Mouse (Mus musculus): ENCODE data around the gene Sergef. TPM values are rescaled to one million over a fixed set of nuclear protein-coding genes. Genes with fewer than 3 reads are reported as not detected.
"Not testable (repeated sequence)": the region's sequence is repeated elsewhere in the genome, so short reads cannot be mapped to it uniquely, and the experiment has no call there.

The Sergef gene
- polyA plus RNA-seq, 1 experiment from 2014 or later: 11.4 TPM

DNA sequence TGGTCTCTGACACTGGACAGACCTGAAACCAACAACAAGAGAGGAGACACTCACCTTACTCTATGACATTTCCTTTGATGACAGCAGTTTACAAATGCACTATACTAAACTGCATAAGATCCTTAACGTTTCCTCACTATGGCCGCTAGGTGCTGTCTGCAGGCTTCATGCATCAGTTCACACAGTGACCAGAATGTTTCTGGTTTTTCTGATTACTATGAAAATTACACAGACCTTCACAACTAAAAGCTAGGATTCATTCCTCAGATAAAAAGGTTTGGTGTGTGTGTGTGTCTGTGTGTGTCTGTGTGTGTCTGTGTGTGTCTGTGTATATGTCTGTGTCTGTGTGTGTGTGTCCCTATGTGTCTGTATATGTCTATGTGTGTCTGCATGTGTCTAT lies 63.7 kb downstream of the Sergef start:
- no peak for ATAC-seq (replicated peaks; ENCODE audit: extremely low read depth, insufficient read depth, low FRiP score)
- no peak overlapping the region for H3K4me2 ChIP-seq (ENCODE audit: low read depth, low read length)
- no peak overlapping the region for H3K4me3 ChIP-seq (ENCODE audit: low read length)
- no peaks in the 10 kb centered on the region for H3K9me3 ChIP-seq (replicated peaks; ENCODE audit: control insufficient read depth, low read length)
- H3K27ac ChIP-seq (ENCODE audit: low read length): no peak overlapping the region
- H3K36me3 ChIP-seq (ENCODE audit: control insufficient read depth, insufficient read depth): no peaks in the 10 kb centered on the region
- WGBS: 86% methylated on average over 2 of the region's 2 CpGs
- H3K27me3 ChIP-seq (ENCODE audit: control insufficient read depth, insufficient read depth, low read length): no peaks in the 10 kb centered on the region
- H3K4me1 ChIP-seq (ENCODE audit: control insufficient read depth, insufficient read depth, low read length): no peaks in the 10 kb centered on the region
- H3K9ac ChIP-seq (ENCODE audit: low read length): no peak overlapping the region

DNA sequence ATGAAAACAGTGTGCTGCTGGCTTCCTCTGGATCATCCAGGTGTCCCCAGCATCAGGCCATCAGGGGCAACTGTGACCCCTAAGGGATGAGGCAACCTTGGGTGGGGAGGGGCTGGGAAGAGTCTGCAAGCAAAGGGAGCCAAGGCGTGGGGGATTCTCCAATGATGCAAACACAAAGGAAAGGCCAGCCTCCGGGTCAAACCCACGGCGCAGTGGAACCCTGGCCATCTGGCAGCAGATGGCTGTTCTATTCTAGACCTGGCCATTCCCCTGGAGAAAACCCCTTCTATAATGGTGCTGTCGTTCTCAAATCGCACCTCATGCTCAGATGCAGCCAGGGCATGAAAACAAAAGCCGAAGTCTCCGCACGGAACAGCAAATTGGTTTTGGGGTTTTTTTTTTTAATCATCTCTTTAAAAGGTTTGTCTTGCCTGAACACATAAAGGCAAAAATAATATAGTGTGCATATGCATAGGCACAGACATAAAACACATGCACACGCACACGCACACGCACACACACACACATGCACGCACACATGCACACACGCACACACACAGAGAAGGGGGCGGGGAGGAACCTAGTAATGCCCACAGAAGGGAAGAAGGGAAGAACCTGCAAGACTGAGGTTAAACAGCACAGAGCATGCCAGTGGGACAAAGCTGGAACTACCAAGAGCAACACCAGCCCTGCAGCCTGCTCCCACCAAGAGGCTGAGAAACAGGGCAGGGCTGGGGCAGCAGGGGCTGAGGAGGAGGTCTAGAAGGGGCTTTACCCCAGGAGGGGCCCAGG lies 66.6 kb downstream of the Sergef start:
- WGBS: 81% methylated on average over 15 of the region's 15 CpGs
- ATAC-seq (replicated peaks; ENCODE audit: extremely low read depth, insufficient read depth, low FRiP score): no peak
- no peaks in the 10 kb centered on the region for H3K27me3 ChIP-seq (ENCODE audit: control insufficient read depth, insufficient read depth, low read length)
- no peaks in the 10 kb centered on the region for H3K36me3 ChIP-seq (ENCODE audit: control insufficient read depth, insufficient read depth)
- H3K4me3 ChIP-seq (ENCODE audit: low read length): no peak overlapping the region
- H3K9me3 ChIP-seq (replicated peaks; ENCODE audit: control insufficient read depth, low read length): no peaks in the 10 kb centered on the region
- H3K27ac ChIP-seq (ENCODE audit: low read length): no peak overlapping the region
- no peak overlapping the region for H3K4me2 ChIP-seq (ENCODE audit: low read depth, low read length)
- no peak overlapping the region for H3K9ac ChIP-seq (ENCODE audit: low read length)
- H3K4me1 ChIP-seq (ENCODE audit: control insufficient read depth, insufficient read depth, low read length): no peaks in the 10 kb centered on the region

DNA sequence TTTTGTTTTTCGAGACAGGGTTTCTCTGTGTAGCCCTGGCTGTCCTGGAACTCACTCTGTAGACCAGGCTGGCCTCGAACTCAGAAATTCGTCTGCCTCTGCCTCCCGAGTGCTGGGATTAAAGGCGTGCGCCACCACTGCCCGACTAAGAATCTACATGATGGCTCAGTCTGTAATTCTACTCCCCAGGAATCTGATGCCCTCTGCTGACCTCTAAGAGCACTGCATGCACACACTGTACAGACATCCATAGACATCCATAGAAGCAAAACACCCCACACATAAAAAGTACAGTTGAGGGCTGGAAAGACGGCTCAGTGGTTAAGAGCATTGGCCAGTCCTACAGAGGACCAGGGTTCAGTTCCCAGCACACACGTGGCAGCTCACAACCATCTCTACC lies 70.1 kb downstream of the Sergef start:
- H3K27me3 ChIP-seq (ENCODE audit: control insufficient read depth, insufficient read depth, low read length); H3K4me3 ChIP-seq (ENCODE audit: low read length); H3K36me3 ChIP-seq (ENCODE audit: control insufficient read depth, insufficient read depth); H3K4me1 ChIP-seq (ENCODE audit: control insufficient read depth, insufficient read depth, low read length); H3K27ac ChIP-seq (ENCODE audit: low read length); ATAC-seq (replicated peaks; ENCODE audit: extremely low read depth, insufficient read depth, low FRiP score); H3K4me2 ChIP-seq (ENCODE audit: low read depth, low read length); H3K9ac ChIP-seq (ENCODE audit: low read length); H3K9me3 ChIP-seq (replicated peaks; ENCODE audit: control insufficient read depth, low read length): not testable (repeated sequence)
- 66% methylated on average over 9 of the region's 9 CpGs for whole genome bisulfite sequencing

DNA sequence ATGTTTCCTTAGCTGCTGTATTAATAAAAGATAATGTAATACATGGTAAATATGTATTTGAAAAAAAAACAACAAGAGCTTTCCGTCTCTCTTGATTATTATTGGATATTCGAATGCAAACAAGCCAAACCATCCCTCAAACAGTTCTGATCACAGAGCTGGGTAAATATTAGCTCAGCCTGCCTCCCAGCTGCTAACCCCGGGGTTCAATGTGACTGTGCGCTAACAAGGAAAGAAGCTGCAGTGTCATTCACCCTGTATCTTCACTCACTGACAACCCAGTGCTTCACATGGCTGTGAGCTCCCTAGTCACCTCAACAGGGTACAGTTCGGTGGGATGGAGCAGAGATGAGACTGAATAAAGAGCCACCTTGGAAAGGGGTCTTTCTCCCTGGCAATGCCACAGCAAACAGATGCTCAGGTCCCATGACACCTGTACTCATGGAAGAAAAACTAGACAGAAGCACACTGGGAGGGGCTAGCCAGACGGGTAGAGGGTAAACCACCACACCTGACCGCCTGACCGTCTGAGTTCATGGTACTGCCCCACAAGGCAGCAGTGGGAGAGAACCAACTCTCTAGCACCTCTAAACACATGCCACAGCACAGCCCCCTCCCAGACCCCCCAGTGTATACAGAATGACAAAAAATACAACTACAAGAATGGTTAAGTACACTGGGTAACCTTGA lies 73.1 kb downstream of the Sergef start:
- Histone ChIP-seq H3K27me3 (ENCODE audit: control insufficient read depth, insufficient read depth, low read length) (no peaks in the 10 kb centered on the region), H3K4me2 (ENCODE audit: low read depth, low read length) (no peak overlapping the region), H3K9ac (ENCODE audit: low read length) (no peak overlapping the region), H3K4me1 (ENCODE audit: control insufficient read depth, insufficient read depth, low read length) (no peaks in the 10 kb centered on the region), H3K4me3 (ENCODE audit: low read length) (no peak overlapping the region), H3K9me3 (replicated peaks; ENCODE audit: control insufficient read depth, low read length) (peaks cover 3% of the 10 kb centered on the region), H3K27ac (ENCODE audit: low read length) (no peak overlapping the region), H3K36me3 (ENCODE audit: control insufficient read depth, insufficient read depth) (no peaks in the 10 kb centered on the region)
- no peak for ATAC-seq (replicated peaks; ENCODE audit: extremely low read depth, insufficient read depth, low FRiP score)
- WGBS: 87% methylated on average over 8 of the region's 8 CpGs

DNA sequence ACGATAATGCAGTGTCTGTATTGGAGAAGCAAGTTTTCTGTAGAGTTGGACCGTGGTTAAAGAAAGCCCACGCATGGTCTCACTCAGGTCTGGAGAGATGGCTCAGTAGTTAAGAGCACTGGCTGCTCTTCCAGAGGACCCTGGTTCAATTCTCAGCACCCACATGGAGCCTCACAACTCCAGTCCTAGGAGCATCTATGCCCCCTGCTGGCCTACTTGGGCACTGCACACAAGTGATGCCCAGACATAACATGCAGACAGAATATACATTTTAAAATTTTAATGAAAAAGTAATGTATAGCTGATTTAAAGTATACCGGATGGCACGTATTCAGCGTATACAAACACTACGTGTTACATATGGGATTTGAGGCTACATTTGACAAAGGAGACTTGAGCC lies 74.2 kb downstream of the Sergef start:
- H3K4me2 ChIP-seq (ENCODE audit: low read depth, low read length): no peak overlapping the region
- no peak for ATAC-seq (replicated peaks; ENCODE audit: extremely low read depth, insufficient read depth, low FRiP score)
- H3K9me3 ChIP-seq (replicated peaks; ENCODE audit: control insufficient read depth, low read length): peaks cover 3% of the 10 kb centered on the region
- WGBS: 95% methylated on average over 7 of the region's 7 CpGs
- H3K27me3 ChIP-seq (ENCODE audit: control insufficient read depth, insufficient read depth, low read length): no peaks in the 10 kb centered on the region
- H3K4me1 ChIP-seq (ENCODE audit: control insufficient read depth, insufficient read depth, low read length): no peaks in the 10 kb centered on the region
- H3K27ac ChIP-seq (ENCODE audit: low read length): no peak overlapping the region
- no peak overlapping the region for H3K9ac ChIP-seq (ENCODE audit: low read length)
- H3K4me3 ChIP-seq (ENCODE audit: low read length): no peak overlapping the region
- no peaks in the 10 kb centered on the region for H3K36me3 ChIP-seq (ENCODE audit: control insufficient read depth, insufficient read depth)

DNA sequence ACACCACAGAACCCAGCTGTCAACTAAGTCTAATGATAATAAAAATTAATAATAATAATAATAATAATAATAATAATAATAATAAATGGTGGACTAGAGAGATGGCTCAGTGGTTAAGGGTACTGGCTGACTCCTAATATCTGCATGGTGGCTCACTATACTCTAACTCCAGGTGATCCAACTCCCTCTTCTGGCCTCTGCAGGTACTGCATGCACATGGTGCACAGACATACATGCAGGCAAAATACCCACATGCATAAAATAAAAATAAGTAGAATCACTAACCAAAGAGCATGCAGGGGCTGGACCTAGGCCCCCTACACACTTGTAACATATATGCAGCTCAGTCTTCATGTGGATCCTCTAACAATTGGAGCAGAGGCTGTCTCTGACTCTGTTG lies 75.8 kb downstream of the Sergef start:
- H3K4me3 ChIP-seq (ENCODE audit: low read length): no peak overlapping the region
- peaks cover 3% of the 10 kb centered on the region for H3K9me3 ChIP-seq (replicated peaks; ENCODE audit: control insufficient read depth, low read length)
- no peaks in the 10 kb centered on the region for H3K27me3 ChIP-seq (ENCODE audit: control insufficient read depth, insufficient read depth, low read length)
- H3K36me3 ChIP-seq (ENCODE audit: control insufficient read depth, insufficient read depth): no peaks in the 10 kb centered on the region
- ATAC-seq (replicated peaks; ENCODE audit: extremely low read depth, insufficient read depth, low FRiP score): no peak
- H3K27ac ChIP-seq (ENCODE audit: low read length): no peak overlapping the region
- no peak overlapping the region for H3K4me2 ChIP-seq (ENCODE audit: low read depth, low read length)
- peaks cover 6% of the 10 kb centered on the region for H3K4me1 ChIP-seq (ENCODE audit: control insufficient read depth, insufficient read depth, low read length)
- H3K9ac ChIP-seq (ENCODE audit: low read length): no peak overlapping the region

DNA sequence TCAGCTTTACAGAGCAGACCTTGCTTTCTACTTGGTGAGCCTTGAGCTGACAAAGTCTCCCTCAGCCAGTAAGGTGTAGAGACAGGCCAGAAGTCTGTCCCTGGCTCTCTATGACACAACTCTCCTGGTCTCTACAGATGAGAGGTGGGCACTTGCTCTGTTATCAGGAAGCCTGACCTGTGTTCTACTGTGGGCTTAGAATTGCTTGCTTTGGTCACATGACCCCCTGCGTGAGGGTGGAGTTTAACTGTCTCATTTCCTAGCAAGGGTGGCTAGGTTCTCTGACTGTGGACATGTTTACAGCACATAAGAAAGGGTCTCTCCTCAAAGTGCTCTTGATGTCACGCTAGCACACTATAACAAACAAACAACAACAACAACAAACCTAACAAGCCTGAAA lies 79.5 kb downstream of the Sergef start:
- no peak for ATAC-seq (replicated peaks; ENCODE audit: extremely low read depth, insufficient read depth, low FRiP score)
- no peak overlapping the region for H3K9ac ChIP-seq (ENCODE audit: low read length)
- H3K4me1 ChIP-seq (ENCODE audit: control insufficient read depth, insufficient read depth, low read length): peaks cover 6% of the 10 kb centered on the region
- H3K4me3 ChIP-seq (ENCODE audit: low read length): no peak overlapping the region
- no peaks in the 10 kb centered on the region for H3K9me3 ChIP-seq (replicated peaks; ENCODE audit: control insufficient read depth, low read length)
- no peaks in the 10 kb centered on the region for H3K27me3 ChIP-seq (ENCODE audit: control insufficient read depth, insufficient read depth, low read length)
- no peaks in the 10 kb centered on the region for H3K36me3 ChIP-seq (ENCODE audit: control insufficient read depth, insufficient read depth)
- WGBS: 91% methylated on average over 2 of the region's 2 CpGs
- no peak overlapping the region for H3K27ac ChIP-seq (ENCODE audit: low read length)
- no peak overlapping the region for H3K4me2 ChIP-seq (ENCODE audit: low read depth, low read length)

DNA sequence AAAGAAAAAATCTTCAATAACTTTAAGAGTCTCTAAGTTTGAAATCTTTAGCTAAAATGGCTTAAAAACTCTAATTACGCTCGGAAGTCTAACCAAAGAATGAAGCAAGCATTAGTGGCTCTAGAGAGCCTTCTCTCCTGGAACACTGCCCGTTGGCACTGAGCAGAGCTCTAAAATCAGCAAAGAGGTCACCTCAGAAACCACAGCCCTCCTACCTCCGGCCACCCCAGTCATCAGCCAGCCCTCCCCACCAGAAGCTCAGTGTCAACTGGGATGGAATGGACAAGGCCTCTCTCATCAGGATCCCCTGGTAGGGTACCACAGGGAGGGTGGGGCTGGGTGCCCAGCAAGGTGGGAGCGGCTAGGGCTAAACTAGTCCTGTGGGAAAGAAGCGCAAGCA lies 80.0 kb downstream of the Sergef start:
- no peaks in the 10 kb centered on the region for H3K36me3 ChIP-seq (ENCODE audit: control insufficient read depth, insufficient read depth)
- no peak overlapping the region for H3K9ac ChIP-seq (ENCODE audit: low read length)
- H3K27me3 ChIP-seq (ENCODE audit: control insufficient read depth, insufficient read depth, low read length): no peaks in the 10 kb centered on the region
- H3K4me3 ChIP-seq (ENCODE audit: low read length): no peak overlapping the region
- no peak overlapping the region for H3K4me2 ChIP-seq (ENCODE audit: low read depth, low read length)
- peaks cover 6% of the 10 kb centered on the region for H3K4me1 ChIP-seq (ENCODE audit: control insufficient read depth, insufficient read depth, low read length)
- 72% methylated on average over 6 of the region's 6 CpGs for WGBS
- H3K27ac ChIP-seq (ENCODE audit: low read length): no peak overlapping the region
- no peak for ATAC-seq (replicated peaks; ENCODE audit: extremely low read depth, insufficient read depth, low FRiP score)
- H3K9me3 ChIP-seq (replicated peaks; ENCODE audit: control insufficient read depth, low read length): no peaks in the 10 kb centered on the region

DNA sequence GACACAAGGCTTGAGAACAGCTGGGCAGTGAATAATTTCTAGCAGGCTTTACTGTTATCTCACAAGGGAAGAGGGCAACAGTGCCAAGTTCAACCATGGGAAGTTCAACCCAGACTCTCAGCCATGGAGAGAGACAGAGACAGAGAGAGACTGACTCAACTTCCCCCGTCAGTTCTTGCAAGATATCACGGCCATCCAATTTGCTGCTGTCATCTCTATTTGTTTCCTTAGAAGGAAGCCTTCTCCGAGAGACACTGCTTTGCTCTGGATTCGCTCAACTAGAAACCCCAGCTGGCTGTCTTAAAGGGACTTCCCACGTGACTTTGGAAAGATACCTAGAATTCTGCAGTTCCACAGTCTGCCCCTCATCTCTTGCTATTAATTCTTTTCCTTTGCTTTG lies 80.6 kb downstream of the Sergef start:
- no peak overlapping the region for H3K9ac ChIP-seq (ENCODE audit: low read length)
- no peak overlapping the region for H3K4me3 ChIP-seq (ENCODE audit: low read length)
- no peaks in the 10 kb centered on the region for H3K36me3 ChIP-seq (ENCODE audit: control insufficient read depth, insufficient read depth)
- peaks cover 10% of the 10 kb centered on the region for H3K4me1 ChIP-seq (ENCODE audit: control insufficient read depth, insufficient read depth, low read length)
- no peaks in the 10 kb centered on the region for H3K27me3 ChIP-seq (ENCODE audit: control insufficient read depth, insufficient read depth, low read length)
- no peak for ATAC-seq (replicated peaks; ENCODE audit: extremely low read depth, insufficient read depth, low FRiP score)
- WGBS: 71% methylated on average over 5 of the region's 5 CpGs
- H3K27ac ChIP-seq (ENCODE audit: low read length): no peak overlapping the region
- no peaks in the 10 kb centered on the region for H3K9me3 ChIP-seq (replicated peaks; ENCODE audit: control insufficient read depth, low read length)
- H3K4me2 ChIP-seq (ENCODE audit: low read depth, low read length): no peak overlapping the region
